Mouse (Mus musculus) hindbrain, embryonic 12.5 days (tissue): ENCODE results near the gene Slc6a17. TPM values are rescaled to one million over a fixed set of nuclear protein-coding genes. Genes with fewer than 3 reads are reported as not detected.
A peak's percentile ranks its signal among the peaks of the same experiment; 100 is the strongest.

ENCODE experiments used
- ATAC-seq: fragments of 200-750 bp; cut with Nextera tagmentation; 2 replicates; pipeline ENCODE4 v1.8.0; 2017; ENCODE audit warnings: moderate TSS enrichment; ENCODE audit not compliant: low FRiP score
- H3K27ac ChIP-seq: fragments of 300-500 bp; sonication (generic); 2 replicates; pipeline ENCODE4 v1.5.1; 2016; ENCODE audit warnings: mild to moderate bottlenecking
- H3K27me3 ChIP-seq: fragments of 300-500 bp; sonication (generic); 2 replicates; pipeline ENCODE4 v1.6.1; 2016; ENCODE audit warnings: mild to moderate bottlenecking
- H3K36me3 ChIP-seq: fragments of 300-500 bp; sonication (generic); 2 replicates; pipeline ENCODE4 v1.6.1; 2016; ENCODE audit warnings: mild to moderate bottlenecking
- H3K4me1 ChIP-seq: fragments of 300-500 bp; sonication (generic); 2 replicates; pipeline ENCODE4 v1.6.1; 2016
- H3K4me2 ChIP-seq: fragments of 300-500 bp; sonication (generic); replicated peaks from 2 replicates; pipeline ENCODE4 v1.6.1; 2016; ENCODE audit warnings: mild to moderate bottlenecking
- H3K4me3 ChIP-seq: fragments of 300-500 bp; sonication (generic); 2 replicates; pipeline ENCODE4 v1.5.1; 2016; ENCODE audit warnings: mild to moderate bottlenecking
- H3K9ac ChIP-seq: fragments of 300-500 bp; sonication (generic); 2 replicates; pipeline ENCODE4 v1.6.1; 2016; ENCODE audit warnings: mild to moderate bottlenecking, moderate library complexity
- H3K9me3 ChIP-seq: fragments of 300-500 bp; sonication (generic); replicated peaks from 2 replicates; pipeline ENCODE4 v1.6.1; 2016; ENCODE audit warnings: mild to moderate bottlenecking
- whole genome bisulfite sequencing: fragments of 180-500 bp; shearing (Covaris S2); methylation state at CpG from one replicate; pipeline ENCODE4 v1.1.7; 2016; 5-methylcytosine and 5-hydroxymethylcytosine counted together
- polyA plus RNA-seq: library from polyadenylated mRNA; unstranded; fragments of >200 nt; fragmentation: Nextera tagmentation; extraction: Ambion mirVana; gene quantifications from 2 replicates; pipeline ENCODE4 v1.2.1, GENCODE M21; 2016

Slc6a17 gene
- polyA plus RNA-seq, 1 experiment from 2014 or later = 5.6 TPM

DNA sequence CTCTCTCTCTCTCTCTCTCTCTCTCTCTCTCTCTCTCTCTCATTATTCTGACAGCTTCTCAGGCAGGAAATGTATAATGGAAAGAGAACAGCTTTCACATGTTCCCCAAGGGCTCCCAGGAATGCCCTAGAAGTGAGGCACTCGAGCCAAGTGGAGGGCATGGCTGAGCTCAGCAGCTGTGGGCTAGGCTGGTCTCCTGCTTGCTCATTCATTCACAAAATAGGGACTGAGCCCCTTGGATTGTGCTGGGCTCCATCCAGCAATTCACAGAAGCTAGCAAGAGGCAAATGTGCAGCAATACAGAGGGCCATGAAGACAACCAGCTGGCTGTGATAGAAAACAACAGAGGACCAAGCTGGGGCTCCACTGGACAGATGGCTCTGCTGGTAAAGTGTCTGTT lies 86.5 kb downstream of the Slc6a17 start:
- Histone ChIP-seq H3K9me3 (no peaks in the 10 kb centered on the region), H3K4me1 (peaks cover 10% of the 10 kb centered on the region), H3K4me3 (no peak overlapping the region), H3K9ac (no peak overlapping the region), H3K27me3 (no peaks in the 10 kb centered on the region), H3K4me2 (no peak overlapping the region), H3K36me3 (no peaks in the 10 kb centered on the region), H3K27ac (0 out of 2 replicates have a peak overlapping the region, but pooled peaks have one; percentile 9)
- peak; percentile 62; the same call in 1 of the 2 replicates for ATAC-seq
- WGBS = 6% methylated on average over 1 of the region's 1 CpGs

DNA sequence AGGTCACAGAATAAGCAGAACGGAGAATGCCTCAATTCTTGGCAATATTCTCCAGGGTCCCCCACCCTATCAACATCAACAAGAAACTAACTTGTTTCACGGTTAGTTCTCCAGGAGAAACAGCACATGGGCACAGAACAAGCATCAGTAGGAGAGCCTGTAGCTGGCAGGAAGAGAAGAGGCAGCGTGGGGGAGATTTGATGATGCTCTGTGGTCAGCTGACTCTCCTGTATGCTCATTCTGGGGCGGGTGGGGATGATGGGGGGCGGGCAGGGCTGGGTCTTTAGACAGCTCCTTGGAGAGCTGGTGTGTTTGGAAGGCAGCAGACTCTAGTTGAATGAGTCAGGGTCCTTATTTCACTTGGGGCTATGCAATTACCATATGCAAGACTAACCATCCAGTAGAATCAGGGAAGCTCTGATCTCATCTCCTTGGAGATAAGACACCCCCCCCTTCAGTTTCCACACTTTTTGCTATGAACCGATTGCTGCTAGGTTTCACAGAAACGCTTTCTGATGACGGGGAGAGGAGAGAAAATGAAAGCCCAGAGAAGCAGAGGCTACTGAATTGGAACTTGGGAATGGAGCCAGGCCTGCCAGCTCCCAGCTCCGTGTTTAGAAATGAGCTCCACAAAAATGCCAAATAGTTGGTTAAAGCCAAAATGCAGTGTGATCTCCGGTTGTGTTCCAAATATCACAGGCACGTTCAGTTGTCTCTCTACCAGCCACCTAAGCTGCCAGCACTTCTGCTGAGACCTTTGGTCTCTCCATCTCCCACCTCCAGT lies 93.4 kb downstream of the Slc6a17 start:
- Histone ChIP-seq H3K36me3 (no peaks in the 10 kb centered on the region), H3K27me3 (no peaks in the 10 kb centered on the region), H3K4me2 (no peak overlapping the region), H3K4me3 (no peak overlapping the region), H3K4me1 (no peaks in the 10 kb centered on the region), H3K27ac (no peak overlapping the region), H3K9ac (no peak overlapping the region), H3K9me3 (no peaks in the 10 kb centered on the region)
- no peak for ATAC-seq
- WGBS = 72% methylated on average over 11 of the region's 11 CpGs

DNA sequence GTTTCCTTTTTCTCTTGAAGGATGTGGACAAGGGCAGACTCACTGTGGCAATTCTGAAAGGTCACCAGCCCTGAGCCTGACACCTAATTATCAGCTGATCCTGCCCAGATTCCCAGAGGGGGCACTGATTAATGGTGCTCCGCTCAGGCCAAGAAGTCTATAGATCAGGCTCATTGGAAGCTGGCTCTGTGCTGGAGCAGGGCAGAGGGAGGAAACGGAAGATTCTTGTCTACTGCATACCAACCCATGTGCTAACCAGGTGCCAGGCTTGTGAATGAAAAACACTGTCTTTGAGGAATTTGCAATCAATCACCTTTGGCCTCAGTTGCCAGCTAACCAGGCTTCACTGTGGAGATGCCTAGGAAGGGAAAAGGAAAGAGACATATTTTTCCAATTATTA lies 97.7 kb downstream of the Slc6a17 start:
- no peaks in the 10 kb centered on the region for H3K27me3 ChIP-seq
- H3K9me3 ChIP-seq = no peaks in the 10 kb centered on the region
- ATAC-seq = no peak
- WGBS = 54% methylated on average over 2 of the region's 2 CpGs
- H3K4me2 ChIP-seq = no peak overlapping the region
- no peak overlapping the region for H3K4me3 ChIP-seq
- no peaks in the 10 kb centered on the region for H3K4me1 ChIP-seq
- H3K36me3 ChIP-seq = no peaks in the 10 kb centered on the region
- H3K9ac ChIP-seq = no peak overlapping the region
- no peak overlapping the region for H3K27ac ChIP-seq

Other genes with a start within 250 kb of the Slc6a17 start
- 157 and 177 TPM in 2 replicates for gene Lamtor5, start 239.2 kb downstream of the Slc6a17 start, polyA plus RNA-seq
- 5.4 and 5.5 TPM in 2 replicates for gene Slc16a4, start 226.8 kb downstream of the Slc6a17 start, polyA plus RNA-seq
- gene Rbm15, start 184.3 kb downstream of the Slc6a17 start, polyA plus RNA-seq = 14.2 and 15.3 TPM in 2 replicates
- 0.71 and 0.73 TPM in 2 replicates for gene Kcnc4, start 58.5 kb downstream of the Slc6a17 start, polyA plus RNA-seq
- gene Ubl4b, start 37.1 kb upstream of the Slc6a17 start, polyA plus RNA-seq = not detected in 2 replicates
- 0.40 and 0.60 TPM in 2 replicates for gene Alx3, start 77.0 kb upstream of the Slc6a17 start, polyA plus RNA-seq
- not detected in 2 replicates for gene Gm10961, start 113.3 kb upstream of the Slc6a17 start, polyA plus RNA-seq
- gene Strip1, start 113.7 kb upstream of the Slc6a17 start, polyA plus RNA-seq = 122 and 126 TPM in 2 replicates
- gene Ahcyl1, start 178.5 kb upstream of the Slc6a17 start, polyA plus RNA-seq = 133 TPM in 2 replicates
- gene Csf1, start 242.5 kb upstream of the Slc6a17 start, polyA plus RNA-seq = 8.8 and 9.2 TPM in 2 replicates